Mouse (Mus musculus) erythroblast, embryonic 14.5 days (primary cell): ENCODE measurements around the gene Rpusd2.

Source experiments
- GATA1 ChIP-seq: IDR thresholded peaks from 2 replicates; pipeline ENCODE4 v1.6.1; 2012; ENCODE audit warnings: low read length, inconsistent platforms, mixed read lengths
- TAL1 ChIP-seq: IDR thresholded peaks from 3 replicates; pipeline ENCODE4 v1.6.1; 2012; ENCODE audit warnings: low read length, inconsistent platforms, mixed read lengths

DNA sequence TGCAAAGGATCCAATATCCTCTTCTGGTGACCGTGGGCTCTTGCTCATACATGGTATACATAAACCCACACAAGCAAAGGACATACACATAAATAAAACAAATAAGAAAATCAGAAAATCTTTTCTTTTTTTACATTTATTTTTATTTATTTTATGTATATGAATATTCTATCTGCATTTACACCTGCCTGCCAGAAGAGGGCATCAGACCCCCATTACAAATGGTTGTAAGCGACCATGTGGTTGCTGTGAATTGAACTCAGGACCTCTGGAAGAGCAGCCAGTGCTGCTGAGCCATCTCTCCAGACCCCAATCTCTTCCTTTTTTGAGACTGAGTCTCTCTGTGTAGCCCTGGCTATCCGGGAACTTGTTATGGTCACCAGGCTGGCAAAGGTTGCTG, 16.9 kb upstream of the Rpusd2 start:
- TF ChIP-seq TAL1 (no peak), GATA1 (no peak)
